Mouse (Mus musculus) olfactory bulb, adult 2 months (tissue): Measurements from ENCODE around the gene Rtp4.

Experiments used
- CTCF ChIP-seq: fragments of 200-500 bp; IDR thresholded peaks from 2 replicates; pipeline ENCODE4 v1.5.1; 2012; ENCODE audit warnings: low read depth, mild to moderate bottlenecking, low read length, moderate library complexity; ENCODE audit not compliant: insufficient read depth
- POLR2A ChIP-seq: fragments of 200-500 bp; IDR thresholded peaks from 2 replicates; pipeline ENCODE4 v1.6.1; 2012; ENCODE audit warnings: mild to moderate bottlenecking, low read depth, low read length, moderate library complexity; ENCODE audit not compliant: insufficient read depth

DNA sequence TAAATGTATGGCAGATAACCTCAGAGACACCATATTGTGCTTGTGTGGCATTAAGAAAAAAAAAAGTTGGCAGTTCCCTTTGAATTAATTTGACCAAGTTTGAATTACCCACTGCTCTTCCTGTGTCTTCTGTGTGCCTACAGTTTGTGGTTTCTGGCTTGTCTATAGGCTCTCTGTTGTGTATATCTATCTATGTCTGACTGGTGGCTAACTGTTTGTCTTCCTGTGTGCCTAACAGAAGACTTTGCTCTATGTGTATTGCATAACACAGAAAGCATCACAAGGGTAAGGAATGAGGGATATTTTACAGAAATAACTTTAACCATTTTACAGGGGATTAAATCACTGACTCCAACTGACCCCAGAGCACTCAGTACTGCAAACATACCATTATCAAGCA lies 77.9 kb downstream of the Rtp4 start:
- TF ChIP-seq CTCF (no peak), POLR2A (no peak)
